Mouse (Mus musculus): ENCODE measurements around the gene Gatad2b.
"Not testable (repeated sequence)": the region's sequence is repeated elsewhere in the genome, so short reads cannot be mapped to it uniquely, and the experiment has no call there.

Gene Gatad2b

DNA sequence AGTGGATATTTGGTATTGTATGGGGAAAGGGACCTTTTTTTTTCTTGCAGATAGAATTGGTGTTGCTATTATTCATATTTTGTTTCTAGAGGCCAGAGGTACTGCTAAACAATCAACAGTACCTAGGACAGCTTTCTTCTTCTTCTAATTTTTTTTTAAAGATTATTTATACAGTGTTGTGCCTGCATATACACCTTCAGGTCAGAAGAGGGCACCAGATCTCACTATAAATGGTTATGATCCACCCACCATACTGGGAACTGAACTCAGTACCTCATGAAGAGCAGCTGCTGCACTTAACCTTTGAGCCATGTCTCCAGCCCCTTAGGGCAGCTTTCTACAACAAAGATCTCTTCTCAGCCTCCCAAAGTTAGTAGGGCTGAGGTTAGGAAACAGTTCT lies 20.4 kb downstream of the Gatad2b start:
- DNase-seq: no peak

DNA sequence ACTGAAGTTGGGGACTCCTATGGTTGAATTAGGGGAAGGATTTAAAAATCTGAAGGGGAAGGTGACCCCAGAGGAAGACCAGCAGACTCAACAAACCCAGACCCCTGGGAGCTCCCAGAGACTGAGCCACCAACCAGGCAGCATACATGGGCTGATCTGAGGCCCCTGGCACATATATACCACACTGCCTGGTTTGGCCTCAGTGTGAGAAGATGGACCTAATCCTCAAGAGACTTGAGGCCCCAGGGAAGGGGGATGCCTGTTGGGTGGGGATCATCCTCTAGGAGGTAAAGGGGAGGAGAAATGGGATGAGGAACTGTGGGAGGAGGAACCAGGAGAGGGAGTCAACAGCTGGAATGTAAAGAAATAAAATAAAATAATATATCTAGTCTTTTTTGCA lies 21.3 kb downstream of the Gatad2b start:
- DNase-seq: no peak

DNA sequence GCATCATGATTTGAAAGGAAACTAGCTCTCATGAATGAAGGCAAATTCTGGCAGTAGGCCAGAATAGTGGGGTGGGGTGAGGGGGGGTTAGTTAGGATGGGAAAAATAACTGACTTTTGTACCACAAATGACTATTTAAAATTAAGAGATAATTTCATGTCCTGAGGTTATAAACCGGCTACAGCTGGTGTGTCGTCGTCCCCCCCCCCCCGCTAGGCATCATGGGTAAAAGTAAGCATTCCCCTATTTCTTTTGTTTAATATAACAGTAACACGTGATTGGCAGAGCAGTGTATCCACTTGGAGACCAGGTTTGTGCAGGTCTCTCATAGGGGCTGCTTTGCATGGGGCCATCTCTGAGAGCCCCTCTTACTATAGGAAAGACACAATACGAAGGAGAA lies 29.3 kb downstream of the Gatad2b start:
- DNase-seq: no peak

DNA sequence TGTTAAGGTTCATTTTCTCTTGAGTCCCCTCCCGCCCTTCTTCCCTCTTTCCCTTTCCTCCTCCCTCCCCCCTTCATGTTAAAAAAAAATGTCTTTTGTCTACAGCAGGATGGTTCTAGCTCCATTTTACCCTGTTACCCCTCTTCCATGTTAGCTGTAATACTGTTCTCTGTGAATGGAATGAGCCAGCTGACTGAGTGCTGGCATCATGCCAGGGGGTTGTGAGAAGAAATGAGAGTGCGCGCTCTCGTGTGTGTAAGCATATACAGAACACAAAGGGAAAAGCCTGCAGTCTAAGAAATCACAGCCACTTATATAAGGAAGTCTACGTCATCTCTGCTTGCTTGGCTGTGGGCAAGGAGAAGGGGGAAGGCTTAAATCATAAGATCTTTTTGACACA lies 30.1 kb downstream of the Gatad2b start:
- peak; percentile 81 for DNase-seq

DNA sequence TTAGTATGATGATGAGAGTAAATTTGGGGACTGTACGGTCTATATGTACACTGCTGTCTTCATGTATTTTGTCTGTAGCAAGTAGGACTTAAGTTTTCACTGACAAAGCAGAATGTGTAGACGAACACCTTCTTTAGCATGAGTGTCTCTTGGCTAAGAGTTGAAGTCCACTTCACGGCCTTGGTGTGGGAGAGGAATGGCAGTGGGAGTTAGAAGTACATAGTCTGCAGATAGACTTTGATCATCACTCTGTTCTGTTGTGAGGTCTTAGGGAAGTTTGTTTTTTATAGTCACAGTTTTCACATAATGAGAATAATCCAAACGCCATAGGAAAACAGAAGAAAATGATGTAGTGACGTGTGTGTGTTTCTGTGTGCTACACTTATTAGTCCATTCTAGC lies 39.5 kb downstream of the Gatad2b start:
- no peak for DNase-seq

DNA sequence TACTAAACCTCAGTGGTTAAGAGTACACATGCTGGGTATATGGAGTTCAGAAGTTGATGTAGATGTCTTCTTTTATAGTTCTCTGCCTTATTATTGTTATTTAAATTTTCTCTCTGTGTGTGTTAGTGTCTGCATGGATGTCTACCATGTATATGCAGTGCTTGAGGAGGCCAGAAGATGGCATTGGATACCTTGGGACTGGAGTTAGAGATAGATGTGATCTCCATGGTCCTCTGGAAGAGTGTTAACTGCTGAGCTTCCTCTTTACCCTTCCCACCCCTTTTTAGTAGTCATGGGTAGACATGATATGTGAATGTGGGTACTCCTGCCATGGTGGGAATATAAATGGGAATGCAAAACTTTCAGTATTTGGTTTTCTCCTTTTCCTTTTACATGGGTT lies 42.5 kb downstream of the Gatad2b start:
- DNase-seq: no peak

DNA sequence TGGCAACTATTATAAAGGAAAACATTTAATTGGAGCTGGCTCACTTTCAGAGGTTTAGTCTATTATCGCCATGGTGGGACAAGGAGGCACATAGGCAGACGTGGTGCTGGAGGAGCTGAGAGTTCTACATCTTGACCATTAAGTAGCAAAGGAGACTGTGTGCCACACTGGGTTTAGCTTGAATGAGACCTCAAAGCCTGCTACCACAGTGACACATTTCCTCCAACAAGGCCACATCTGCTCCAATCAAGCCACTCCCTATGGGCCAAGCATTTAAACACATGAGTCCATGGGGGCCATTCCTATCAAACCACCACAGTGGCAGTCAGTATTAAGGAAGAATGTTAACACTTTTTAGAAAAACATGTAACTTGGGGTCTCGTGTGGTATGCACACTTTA lies 45.2 kb downstream of the Gatad2b start:
- no peak for DNase-seq

DNA sequence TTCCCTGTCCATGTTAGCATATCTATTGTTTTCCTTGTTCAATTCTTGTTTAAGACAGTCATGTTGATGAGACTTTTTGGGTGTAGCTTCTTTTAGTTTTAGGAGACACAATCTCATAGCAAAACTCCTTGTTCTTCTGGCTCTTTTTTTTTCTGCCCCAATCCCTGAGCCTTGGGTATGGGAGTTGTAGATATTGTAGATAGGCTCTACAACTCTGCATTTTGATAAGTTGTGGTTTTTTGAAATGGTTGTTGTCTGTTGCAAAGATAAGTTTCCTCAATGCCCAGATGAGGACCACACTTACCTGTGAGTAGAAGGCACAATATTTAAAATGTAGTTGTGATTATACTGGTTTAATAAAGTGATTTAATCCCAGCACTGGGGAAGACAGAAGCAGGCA lies 47.2 kb downstream of the Gatad2b start:
- DNase-seq: no peak

DNA sequence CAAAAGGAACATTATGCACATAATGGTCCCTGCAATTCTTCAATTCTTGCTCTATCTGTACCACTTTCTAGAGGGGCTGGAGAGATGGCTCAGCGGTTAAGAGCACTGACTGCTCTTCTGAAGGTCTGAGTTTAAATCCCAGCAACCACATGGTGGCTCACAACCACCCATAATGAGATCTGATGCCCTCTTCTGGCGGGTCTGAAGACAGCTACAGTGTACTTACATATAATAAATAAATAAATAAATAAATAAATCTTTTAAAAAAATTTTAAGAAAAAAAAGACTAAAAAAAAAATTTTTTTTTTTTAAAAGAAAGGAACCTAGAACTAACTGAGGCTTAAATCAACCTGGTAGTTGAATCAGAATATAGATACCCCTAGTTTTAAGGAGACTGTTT lies 49.9 kb downstream of the Gatad2b start:
- not testable (repeated sequence) for DNase-seq

DNA sequence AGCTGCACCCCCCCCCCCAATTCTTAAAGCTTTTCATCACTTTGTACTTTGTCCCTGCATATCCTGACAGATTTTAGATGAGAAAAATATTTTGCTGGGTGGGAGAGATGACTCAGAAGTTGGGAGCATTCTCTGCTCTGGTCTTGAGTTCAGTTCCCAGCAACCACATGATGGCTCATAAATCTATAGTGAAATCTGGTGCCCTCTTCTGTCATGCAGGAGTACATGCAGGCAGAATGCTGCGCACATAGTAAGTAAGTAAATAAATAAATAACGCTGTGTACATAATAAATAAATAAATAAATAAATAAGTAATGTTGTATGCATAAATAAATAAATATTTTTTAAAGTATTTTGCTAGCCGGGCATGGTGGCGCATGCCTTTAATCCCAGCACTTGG lies 54.9 kb downstream of the Gatad2b start:
- no peak for DNase-seq

DNA sequence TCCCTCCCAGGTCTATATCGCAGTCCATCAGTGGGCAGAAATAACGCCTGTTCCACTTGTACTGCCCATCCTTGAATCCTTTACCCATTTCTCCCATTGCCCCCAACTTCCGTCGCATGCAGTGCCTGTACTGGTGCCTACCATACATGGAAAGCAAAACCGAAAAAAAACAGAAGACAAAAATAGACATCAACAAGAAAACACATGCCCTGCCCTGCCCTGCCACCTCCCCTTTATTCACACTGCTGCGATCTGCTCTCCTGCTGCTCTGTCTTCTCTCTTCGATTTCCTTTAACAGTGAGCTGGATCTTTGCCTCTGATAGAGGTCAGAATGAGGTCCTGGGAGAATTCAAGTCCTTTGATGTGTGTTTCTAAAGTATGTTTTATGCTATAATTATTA lies 65.0 kb downstream of the Gatad2b start:
- DNase-seq: no peak

DNA sequence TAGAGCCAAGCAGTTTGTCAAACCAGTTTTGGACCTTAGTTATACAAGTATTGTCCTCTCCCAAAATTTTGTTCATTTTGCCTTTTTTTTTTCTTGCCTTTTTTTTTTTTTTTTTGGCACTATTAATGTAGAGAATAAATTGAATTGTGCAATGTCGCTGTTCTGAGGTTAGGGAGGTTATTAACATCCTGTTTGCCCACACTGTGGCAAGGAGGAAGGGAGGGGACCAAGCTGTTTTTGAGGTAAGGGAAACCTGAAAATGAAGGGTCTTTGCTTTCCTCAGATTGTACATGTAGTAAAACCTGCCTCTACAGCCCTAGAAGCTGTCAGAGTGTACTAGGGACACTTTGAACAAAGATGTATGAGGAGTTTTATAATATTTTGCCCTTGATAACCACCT lies 66.3 kb downstream of the Gatad2b start:
- DNase-seq: no peak

DNA sequence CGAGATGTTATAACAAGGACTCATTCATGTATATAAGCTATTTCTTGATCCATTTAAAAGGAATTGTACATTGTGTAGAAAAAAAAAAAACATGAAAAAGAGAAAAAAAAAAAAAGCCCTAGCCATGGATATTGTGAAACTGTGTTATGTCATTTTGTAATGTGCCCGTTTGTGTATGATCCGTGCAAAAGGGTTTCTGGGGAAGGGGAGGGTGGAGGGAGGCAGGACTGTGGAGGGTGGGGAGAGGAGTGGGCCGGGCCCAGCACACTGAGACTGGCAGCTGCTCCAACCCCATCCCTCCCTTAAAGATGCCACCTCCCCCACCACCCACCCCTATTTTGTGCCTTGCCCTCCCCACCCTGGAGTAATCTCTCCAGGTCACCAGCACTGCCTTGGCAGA lies 68.5 kb downstream of the Gatad2b start:
- no peak for DNase-seq

DNA sequence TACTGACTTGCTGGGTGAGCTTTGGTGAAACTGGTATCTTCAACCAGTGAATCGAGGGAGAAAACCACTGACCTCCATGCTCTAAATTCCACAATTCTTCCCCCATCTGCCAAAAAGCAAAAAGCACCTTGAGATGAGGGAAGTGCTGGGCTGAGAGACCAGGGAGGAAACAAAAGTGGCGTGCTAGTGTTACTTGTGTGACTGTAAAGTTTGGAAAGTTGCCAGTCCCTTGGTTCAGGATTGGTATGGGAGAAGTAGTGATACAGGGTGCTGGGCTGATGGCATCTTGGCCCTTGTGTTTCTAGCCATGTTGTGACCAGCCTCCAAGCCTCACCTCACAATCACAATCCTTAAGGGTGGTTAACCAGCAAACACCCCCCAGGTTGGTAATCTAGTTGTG lies 69.4 kb downstream of the Gatad2b start:
- DNase-seq: no peak

DNA sequence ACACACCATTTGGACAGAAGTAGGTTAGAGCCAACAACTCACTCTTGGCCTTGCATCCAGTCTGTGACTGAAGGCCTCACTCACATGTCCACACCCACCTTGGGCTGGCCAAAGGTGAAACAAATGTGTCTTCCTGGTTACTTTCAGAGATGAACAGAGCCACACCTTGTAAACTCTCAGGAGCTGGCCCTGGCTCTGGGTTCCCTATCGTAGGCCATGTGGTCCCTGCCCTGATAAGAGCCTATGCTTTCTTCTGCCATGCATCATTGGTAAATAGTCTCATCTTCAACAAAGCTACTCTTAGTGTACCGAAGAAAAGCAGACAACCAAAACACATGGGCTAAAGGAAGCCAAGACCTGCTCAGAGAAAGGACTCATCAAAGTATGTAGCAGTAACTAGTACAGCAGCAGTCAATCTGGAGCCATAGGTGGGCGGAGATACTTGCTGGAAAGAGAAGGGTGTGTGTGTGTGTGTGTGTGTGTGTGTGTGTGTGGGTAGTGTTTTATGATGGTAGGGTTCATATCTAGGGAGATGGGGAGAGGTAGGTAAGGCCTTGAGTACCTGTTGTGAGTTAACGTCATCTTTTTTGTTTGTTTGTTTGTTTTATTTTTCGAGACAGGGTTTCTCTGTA lies 74.1 kb downstream of the Gatad2b start:
- no peak for DNase-seq

DNA sequence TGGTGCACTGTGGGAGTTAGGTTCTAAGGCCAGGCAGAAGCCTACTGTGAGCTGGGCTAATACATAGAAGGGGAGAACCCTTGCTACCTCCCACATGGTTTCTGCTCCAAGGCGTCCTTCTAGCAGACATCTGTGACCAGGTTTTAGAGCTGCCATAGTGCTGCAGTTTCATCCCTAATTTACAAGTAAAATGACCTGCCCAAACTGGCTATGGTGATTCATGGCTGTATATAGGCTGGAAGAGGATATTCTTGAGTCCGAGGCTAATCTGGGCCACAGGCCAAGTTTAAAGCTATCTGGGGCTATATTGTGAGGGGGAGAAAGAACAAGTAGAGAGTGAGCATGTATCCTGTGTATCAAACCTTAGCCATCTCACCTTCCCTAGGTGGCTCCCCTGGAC lies 76.1 kb downstream of the Gatad2b start:
- DNase-seq: no peak

DNA sequence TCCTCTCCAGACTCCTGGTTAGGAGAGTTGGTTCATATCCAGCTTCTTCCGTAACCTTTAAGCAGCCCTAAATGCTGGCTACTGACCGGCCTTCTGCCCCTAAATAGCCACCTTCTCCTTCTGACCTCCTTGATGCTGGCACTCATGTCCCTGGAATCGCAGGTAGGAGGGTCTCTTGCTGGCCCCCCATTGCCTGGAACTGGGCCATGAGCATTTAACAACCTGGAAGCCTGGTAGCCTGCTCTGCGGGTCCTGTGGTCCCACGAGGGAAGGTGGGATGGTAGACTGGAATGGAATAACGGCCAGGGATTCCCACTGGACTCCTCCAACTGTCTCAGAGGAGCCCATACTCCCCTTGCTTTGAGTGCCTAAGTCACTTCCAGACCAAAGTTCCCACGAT lies 78.9 kb downstream of the Gatad2b start:
- DNase-seq: no peak

DNA sequence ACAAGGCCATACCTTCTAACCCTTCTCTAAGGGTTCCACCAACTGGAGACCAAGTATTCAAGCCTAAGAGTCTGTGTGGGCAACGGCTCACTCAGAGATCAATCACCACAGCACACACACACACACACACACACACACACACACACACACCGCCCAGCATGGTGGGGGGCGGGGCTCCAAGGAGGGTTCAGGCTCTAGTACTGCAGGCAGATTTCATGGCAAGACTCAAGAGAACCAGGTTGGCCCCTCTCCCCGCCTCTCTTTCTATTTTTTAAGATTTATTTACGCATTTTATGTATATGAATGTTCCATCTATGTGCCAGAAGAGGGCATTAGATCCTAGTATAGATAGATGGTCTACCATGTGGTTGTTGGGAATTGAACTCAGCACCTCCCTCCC lies 79.8 kb downstream of the Gatad2b start:
- no peak for DNase-seq

DNA sequence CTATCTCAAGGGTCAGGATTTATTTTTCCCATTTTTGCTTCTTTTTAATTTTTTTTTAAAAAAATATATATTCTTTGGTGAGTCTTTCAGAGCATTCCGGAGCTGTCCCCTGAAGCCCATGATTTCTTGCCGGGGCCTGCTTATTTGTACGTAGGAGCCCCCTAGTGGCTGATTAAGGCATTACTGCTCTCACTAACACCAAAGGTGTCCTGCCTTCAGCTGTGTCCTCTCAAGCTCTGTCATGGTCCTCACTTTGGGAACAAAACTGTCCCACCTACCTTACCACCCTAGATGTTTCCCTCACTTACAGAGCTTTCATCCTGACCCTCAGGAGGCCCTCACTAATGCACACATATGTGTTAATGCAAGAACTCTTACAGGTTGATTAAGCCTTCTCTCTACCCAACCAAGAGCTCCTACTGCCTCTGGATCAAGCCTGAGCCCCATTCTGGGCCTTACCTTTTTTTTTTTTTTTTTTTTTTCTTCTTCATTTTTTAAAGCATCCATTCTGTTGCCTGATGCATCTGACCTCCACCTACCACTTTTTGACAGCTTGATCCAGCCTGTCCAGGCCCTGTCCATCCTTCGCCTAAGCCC lies 80.6 kb downstream of the Gatad2b start:
- DNase-seq: peak; percentile 90

DNA sequence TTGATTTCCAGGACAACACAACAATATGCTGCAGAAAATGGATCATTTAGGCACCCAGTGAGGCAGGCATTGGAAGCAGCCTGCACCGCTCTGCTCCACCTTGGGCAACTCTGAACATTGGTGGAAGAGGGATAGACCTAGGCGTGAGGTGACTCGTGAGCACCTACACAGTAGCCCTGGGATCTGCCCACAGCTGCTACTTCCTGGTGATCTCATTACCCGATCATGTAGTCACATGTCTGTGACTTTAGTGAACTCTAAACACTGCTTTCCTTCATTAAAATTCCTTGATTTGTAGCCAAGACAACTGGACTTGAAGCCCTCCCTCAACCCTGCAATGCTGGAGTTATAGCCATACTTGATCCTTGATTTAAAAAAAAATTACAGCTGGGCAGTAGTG lies 81.4 kb downstream of the Gatad2b start:
- DNase-seq: peak; percentile 35

DNA sequence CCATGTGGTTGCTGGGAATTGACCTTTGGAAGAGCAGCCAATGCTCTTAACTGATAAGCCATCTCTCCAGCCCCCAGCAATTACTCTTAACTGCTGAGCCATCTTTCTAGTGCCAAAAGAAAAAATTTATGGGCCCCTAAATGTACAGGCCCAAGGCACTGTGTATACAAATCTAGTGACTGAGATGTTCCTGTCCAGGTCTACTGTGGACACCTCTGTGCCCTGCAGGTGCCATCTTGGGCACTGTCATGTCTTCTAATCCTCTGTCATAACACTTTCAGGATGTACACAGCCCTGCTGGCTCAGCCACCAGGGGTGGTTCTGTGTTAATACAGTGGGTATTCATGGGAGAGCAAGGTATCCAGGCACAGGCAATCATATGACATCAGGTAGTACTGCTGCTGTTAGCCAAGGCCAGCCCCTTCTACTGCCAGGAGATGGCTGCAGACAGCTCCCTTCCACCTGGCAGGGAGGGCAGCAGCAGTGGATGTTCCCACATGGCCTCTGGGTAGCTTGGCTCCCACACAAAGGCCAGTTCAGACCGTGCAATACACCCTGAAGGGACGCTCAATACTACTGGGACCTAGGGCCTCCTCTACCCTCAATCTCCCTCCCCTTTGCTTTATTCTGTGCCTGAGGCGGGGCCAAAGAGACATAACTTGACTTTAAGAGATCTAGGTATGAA lies 82.7 kb downstream of the Gatad2b start:
- no peak for DNase-seq

DNA sequence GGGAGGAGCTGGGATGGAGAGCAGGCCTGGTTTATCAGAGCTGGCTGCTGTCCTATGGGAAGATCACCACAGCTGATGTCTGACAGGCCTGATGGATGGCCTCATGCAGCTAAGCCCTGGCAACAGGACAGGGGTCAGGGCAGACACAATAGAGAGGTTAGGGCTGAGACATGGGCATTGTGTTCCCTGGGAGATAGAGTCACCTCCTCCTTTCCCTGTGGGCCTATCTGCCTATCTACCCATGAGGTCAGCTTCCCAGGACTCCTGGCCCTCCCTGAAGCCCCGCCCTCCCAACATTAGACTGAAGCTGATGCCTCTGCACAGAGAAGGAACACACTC lies 83.2 kb downstream of the Gatad2b start:
- DNase-seq: no peak

DNA sequence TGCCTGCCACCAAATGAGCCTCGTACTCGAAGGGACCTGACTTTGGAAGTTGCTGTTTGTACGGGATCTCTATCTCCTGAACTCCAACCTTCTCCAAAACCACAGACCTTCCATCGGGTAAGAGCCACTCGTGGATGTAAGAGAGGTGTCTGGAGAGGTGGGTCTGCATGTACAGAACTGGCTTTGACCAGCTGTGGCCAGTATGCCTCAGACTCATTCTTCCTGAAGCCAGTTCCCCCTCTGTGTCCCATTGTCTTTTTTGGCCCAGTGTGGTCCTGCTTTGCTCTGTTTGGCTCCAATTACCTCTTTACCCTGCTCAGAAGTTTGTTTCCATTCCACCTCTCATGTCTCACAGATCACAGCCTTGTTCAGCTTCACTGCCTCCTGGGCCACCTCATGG lies 85.5 kb downstream of the Gatad2b start:
- DNase-seq: no peak

DNA sequence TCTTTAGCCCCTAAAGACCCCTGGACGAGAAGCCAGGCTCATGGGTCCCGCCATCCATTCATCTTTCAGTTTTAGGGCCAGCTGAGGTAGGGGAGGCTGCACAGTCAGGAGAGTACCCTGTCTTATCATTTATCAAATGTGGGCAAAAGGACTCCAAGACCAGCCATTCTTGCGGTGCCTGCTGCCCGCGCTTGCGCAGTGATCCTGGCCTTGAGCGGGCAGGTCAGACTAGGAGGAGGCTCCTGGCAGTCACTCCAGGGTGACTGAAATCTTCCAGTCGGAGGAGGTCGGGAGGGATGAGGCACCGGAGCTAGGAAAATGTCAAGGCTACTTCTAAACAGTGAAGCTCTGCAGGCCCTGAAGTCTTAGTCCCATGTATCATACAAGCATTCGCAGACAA lies 88.7 kb downstream of the Gatad2b start:
- no peak for DNase-seq

DNA sequence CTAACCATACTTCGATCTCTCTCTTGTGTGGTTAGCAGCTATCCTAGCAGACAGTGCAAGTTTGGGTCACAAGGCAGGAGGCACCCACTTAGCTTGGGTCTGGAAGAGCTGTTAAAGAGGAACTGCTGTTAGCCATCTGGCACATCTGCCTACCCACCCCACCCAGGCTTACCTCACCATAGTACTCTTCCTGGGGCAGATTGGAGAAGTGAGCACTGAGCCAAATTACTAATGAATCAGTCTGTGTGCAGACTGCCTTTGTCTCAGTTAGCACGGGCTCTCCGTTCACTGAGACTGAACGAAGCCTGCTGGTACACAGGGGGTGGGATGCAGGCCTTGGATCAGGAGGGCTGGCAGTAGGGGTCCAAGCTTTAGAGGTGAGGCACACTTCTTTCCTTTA lies 90.7 kb downstream of the Gatad2b start:
- no peak for DNase-seq

Measured in kidney, postnatal 14 days (tissue).